Mouse (Mus musculus): Measurements from ENCODE around the gene Pax8. TPM values are rescaled to one million over a fixed set of nuclear protein-coding genes. Genes with fewer than 3 reads are reported as not detected.

Gene Pax8
- total and polyA plus RNA-seq, 3 experiments = 0.17 to 0.60 TPM; not detected in 1

DNA sequence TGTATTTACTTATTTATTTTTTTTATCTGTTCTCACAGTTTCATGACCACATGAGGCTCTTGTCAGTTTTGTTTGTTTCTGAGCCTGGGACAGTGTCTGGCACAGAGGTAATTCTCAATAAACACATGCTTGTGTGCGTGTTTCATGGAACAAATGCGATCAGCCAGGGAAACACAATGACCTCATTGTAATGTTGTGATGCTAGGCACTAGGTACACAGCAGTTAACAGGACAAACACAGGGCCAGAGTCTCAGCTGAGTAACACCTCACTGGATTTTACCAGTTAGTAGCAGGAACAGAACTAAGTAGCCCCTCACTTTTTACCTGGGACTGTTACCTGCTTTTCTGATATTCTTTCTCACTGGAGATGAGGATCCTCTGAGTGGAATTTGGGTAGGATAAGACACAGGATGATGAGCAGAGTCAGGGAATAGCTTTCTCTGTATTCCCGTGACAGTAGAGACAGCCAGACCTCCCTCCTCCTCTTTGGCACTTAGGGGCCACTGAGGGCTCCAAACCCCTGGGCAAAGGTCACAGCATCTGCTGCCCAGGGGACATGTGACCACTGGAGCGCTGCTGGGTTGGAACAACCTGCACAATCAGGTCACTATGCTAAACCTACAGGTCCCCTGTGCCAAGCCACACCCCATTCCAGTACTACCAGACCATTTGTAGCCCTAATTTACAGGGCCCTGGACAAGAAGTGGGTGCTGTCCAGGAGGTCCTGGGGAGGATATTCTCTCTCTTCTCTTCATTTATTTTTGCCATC is 11.8 kb upstream of the Pax8 start:
- dilution Hi-C loops (cut with MboI; ENCODE audit: extremely low pct_ligation_motif_present, extremely low pct_unique_long_range_greater_than_20kb, low sequenced_read_pairs) = no loop called here
- no peak overlapping the region for H3K4me3 ChIP-seq (replicated peaks in 1 of 3; ENCODE audit: low read depth in 2 of 3, low read length in 2 of 3, poor library complexity in 1 of 3)
- H3K9ac ChIP-seq (ENCODE audit: insufficient read depth, low read depth) = no peak overlapping the region
- H3K4me1 ChIP-seq (ENCODE audit: control insufficient read depth in 1 of 2, insufficient read depth in 2 of 2) = no peaks in the 10 kb centered on the region
- H3K9me3 ChIP-seq (replicated peaks; ENCODE audit: low read length) = no peaks in the 10 kb centered on the region
- H3K27me3 ChIP-seq (replicated peaks) = no peaks in the 10 kb centered on the region
- no peaks in the 10 kb centered on the region for H3K79me2 ChIP-seq (replicated peaks; ENCODE audit: control insufficient read depth, extremely low read depth, insufficient read depth, poor library complexity, severe bottlenecking)
- in situ Hi-C loops (cut with MboI; ENCODE audit: low pct_ligation_motif_present, low pct_unique_long_range_greater_than_20kb, low sequenced_read_pairs) = no loop called here
- H3K36me3 ChIP-seq (replicated peaks in 1 of 2; ENCODE audit: control insufficient read depth in 1 of 2, insufficient read depth in 1 of 2, low read length in 1 of 2) = no peaks in the 10 kb centered on the region
- DNase-seq (ENCODE audit: extremely low read depth) = no peak
- no peak overlapping the region for H3K27ac ChIP-seq (ENCODE audit: insufficient read depth, low read depth)
- H3K4me2 ChIP-seq (ENCODE audit: insufficient read depth, low read depth, poor library complexity, severe bottlenecking) = no peak overlapping the region
- TF ChIP-seq ELF1 (IDR thresholded peaks at IDR 0.05; ENCODE audit: low read depth, low read length) (no peak), BHLHE40 (IDR thresholded peaks at IDR 0.05; ENCODE audit: low read depth, low read length) (no peak), MAX (IDR thresholded peaks at IDR 0.05; ENCODE audit: low read length) (no peak), MAFK (IDR thresholded peaks at IDR 0.05; ENCODE audit: insufficient replicate concordance, low read length) (no peak), ZNF384 (IDR thresholded peaks at IDR 0.05; ENCODE audit: low read depth, low read length) (no peak), ZKSCAN1 (IDR thresholded peaks at IDR 0.05; ENCODE audit: borderline replicate concordance, low read depth, low read length) (no peak), CHD1 (IDR thresholded peaks at IDR 0.05; ENCODE audit: low read depth, low read length) (no peak), USF1 (IDR thresholded peaks at IDR 0.05; ENCODE audit: low read depth, low read length) (no peak), MXI1 (IDR thresholded peaks at IDR 0.05; ENCODE audit: low read depth, low read length) (no peak)

- in situ Hi-C loops (cut with MboI; ENCODE audit: low pct_ligation_motif_present, low pct_unique_long_range_greater_than_20kb, low sequenced_read_pairs) = no loop called here
- H3K4me3 ChIP-seq (replicated peaks in 1 of 3; ENCODE audit: low read depth in 2 of 3, low read length in 2 of 3, poor library complexity in 1 of 3) = no peak overlapping the region
- dilution Hi-C loops (cut with MboI; ENCODE audit: extremely low pct_ligation_motif_present, extremely low pct_unique_long_range_greater_than_20kb, low sequenced_read_pairs) = no loop called here
- no peaks in the 10 kb centered on the region for H3K27me3 ChIP-seq (replicated peaks)
- no peak overlapping the region for H3K27ac ChIP-seq (ENCODE audit: insufficient read depth, low read depth)
- DNase-seq (ENCODE audit: extremely low read depth) = no peak
- no peaks in the 10 kb centered on the region for H3K79me2 ChIP-seq (replicated peaks; ENCODE audit: control insufficient read depth, extremely low read depth, insufficient read depth, poor library complexity, severe bottlenecking)
- no peak overlapping the region for H3K4me2 ChIP-seq (ENCODE audit: insufficient read depth, low read depth, poor library complexity, severe bottlenecking)
- TF ChIP-seq ZC3H11A (IDR thresholded peaks at IDR 0.05; ENCODE audit: low read depth, low read length) = no peak
- no peak for TF ChIP-seq TBP (conservative IDR thresholded peaks at IDR 0.05; ENCODE audit: low read depth, low read length)
- no peak for TF ChIP-seq HCFC1 (IDR thresholded peaks at IDR 0.05; ENCODE audit: low read depth, low read length)
- TF ChIP-seq MAX (IDR thresholded peaks at IDR 0.05; ENCODE audit: low read length) = no peak
- no peak for TF ChIP-seq UBTF (IDR thresholded peaks at IDR 0.05; ENCODE audit: low read depth, low read length)
- no peak for TF ChIP-seq KAT2A (IDR thresholded peaks at IDR 0.05; ENCODE audit: insufficient replicate concordance, low read length)
- no peak for TF ChIP-seq SIN3A (IDR thresholded peaks at IDR 0.05; ENCODE audit: low read length)
- no peak for TF ChIP-seq MAFK (IDR thresholded peaks at IDR 0.05; ENCODE audit: insufficient replicate concordance, low read length)
- H3K9me3 ChIP-seq (replicated peaks; ENCODE audit: low read length) = no peaks in the 10 kb centered on the region
- H3K4me1 ChIP-seq (ENCODE audit: control insufficient read depth in 1 of 2, insufficient read depth in 2 of 2) = no peaks in the 10 kb centered on the region
- H3K9ac ChIP-seq (ENCODE audit: insufficient read depth, low read depth) = no peak overlapping the region
- H3K36me3 ChIP-seq (replicated peaks in 1 of 2; ENCODE audit: control insufficient read depth in 1 of 2, insufficient read depth in 1 of 2, low read length in 1 of 2) = no peaks in the 10 kb centered on the region
Measured at GRCm38 (mm10) chr2:24485398-24485797, 10.0 kb upstream of the Pax8 start.
